Mouse (Mus musculus): ENCODE data around the gene Ncoa5.

The Ncoa5 gene

DNA sequence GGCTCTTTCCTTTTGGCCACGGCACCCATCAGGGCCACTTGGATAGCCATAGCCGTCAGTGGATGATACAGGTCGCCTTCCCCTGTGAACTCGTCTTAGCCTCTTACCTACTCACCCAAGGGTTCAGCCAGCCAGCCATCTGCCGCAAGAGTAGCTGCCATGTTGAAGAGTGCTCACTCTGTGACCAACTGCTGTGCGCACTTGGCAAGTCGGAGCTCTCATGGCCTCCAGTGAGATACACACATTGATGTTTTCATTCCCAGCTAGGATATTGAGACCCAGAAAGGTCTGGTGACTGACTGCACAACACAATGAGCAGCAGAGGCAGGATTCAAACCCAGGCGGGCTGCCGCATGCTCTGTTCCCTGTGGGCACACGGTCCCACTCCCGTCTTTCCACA is 40.5 kb downstream of the Ncoa5 start:
- DNase-seq (ENCODE audit: low read depth): no peak

- DNase-seq (ENCODE audit: low read depth): no peak
Measured at GRCm38 (mm10) chr2:164991808-164992207, 42.9 kb downstream of the Ncoa5 start.

GRCm38 (mm10) chr2:164991111-164991510 is 43.6 kb downstream of the Ncoa5 start:
- no peak for DNase-seq (ENCODE audit: low read depth)

- DNase-seq (ENCODE audit: low read depth): no peak
Measured at GRCm38 (mm10) chr2:164988777-164989176, 45.9 kb downstream of the Ncoa5 start.

- DNase-seq (ENCODE audit: low read depth): no peak
Measured at GRCm38 (mm10) chr2:164986371-164987027, 48.2 kb downstream of the Ncoa5 start.

DNA sequence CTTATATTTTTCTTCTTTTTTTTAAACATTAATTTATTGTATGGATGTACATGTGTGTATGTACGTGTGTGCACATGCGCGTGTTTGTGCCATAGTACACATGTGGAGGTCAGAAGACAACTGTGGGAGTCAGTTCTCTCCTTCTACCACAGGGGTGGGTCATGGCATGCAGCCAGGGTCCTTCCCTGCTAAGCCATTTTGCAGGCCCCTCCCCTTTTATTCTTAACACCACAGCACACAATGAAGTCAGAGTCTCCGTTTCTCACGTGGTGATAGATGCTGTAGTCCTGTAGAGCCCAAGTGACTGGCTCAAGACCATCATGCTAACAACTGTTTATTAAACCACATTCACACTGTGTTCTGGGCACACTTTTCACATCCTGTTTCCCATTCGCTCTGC is 48.7 kb downstream of the Ncoa5 start:
- DNase-seq (ENCODE audit: low read depth): no peak

GRCm38 (mm10) chr2:164979749-164980148 is 54.9 kb downstream of the Ncoa5 start:
- peak; percentile 75 for DNase-seq (ENCODE audit: low read depth)

DNA sequence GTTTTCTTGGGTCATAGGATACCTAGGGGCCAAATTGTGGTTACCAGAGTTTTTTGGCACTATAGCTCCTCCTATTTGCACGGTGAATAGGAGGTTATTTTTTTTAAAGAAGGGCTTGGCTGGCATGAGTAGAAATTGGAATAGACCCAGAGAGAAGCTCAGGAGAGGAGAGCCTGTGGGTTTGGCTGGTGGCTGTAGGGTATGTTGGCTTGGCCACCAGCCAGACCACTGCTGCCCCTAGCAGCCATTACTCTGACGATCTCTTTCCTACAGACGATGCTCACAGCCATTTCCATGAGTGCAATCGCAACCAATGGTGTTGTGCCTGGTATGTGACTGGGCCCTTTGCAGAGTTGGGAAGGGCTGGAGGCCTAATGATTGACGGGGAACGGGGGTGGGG is 59.1 kb downstream of the Ncoa5 start:
- peak; percentile 84 for DNase-seq (ENCODE audit: low read depth)

DNA sequence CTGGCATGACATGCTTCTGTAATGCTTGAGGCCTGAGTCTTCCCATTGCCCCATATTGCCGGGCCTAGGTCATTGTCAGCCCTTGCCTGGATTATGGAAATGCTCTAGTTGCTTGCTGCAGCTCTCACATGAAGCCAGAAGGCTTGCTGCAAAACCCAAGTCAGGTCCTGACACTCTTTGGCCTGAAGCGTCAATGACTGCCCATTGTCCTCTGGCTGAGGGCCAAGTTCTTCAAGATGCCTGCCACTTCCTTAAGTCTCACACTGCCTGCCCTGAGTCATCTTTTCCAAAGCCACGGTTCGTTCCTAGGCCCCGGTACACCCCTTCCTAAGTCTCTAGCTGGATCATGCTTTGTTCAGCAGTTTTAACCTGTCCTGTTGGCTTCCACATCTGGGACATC is 62.0 kb downstream of the Ncoa5 start:
- peak; percentile 96 for DNase-seq (ENCODE audit: low read depth)

DNA sequence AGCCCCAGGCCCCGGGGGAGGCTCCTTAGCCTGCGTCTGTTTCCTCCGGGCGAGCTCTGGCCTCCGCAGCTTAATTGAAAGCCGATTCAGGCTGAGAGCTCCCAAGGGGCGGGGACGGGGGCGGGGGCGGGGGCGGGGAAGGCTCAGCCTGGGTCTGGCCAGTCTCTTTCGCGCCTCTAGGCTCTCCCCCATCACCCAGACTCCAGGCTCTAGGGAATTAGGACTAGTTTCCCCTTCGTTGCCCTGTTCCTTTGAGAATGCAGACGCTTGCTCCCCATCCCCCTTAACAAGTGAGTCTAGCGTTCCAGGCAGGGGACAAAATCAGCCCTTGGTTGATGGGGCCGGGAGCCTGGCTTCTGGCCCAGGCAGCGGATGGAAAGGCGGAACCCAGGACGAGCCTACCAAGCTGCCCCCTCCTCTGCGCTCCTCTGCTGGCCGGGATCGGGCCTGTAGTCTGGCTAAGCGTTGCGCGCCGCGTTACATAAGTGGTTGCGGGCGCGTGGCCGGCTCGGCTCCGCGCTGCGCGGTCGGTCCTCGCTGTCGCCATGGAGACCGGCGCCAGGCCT is 64.0 kb downstream of the Ncoa5 start:
- DNase-seq (ENCODE audit: low read depth): no peak

GRCm38 (mm10) chr2:164969348-164969781 is 65.3 kb downstream of the Ncoa5 start:
- DNase-seq (ENCODE audit: low read depth): no peak

GRCm38 (mm10) chr2:164968451-164968851 is 66.2 kb downstream of the Ncoa5 start:
- DNase-seq (ENCODE audit: low read depth): no peak

DNA sequence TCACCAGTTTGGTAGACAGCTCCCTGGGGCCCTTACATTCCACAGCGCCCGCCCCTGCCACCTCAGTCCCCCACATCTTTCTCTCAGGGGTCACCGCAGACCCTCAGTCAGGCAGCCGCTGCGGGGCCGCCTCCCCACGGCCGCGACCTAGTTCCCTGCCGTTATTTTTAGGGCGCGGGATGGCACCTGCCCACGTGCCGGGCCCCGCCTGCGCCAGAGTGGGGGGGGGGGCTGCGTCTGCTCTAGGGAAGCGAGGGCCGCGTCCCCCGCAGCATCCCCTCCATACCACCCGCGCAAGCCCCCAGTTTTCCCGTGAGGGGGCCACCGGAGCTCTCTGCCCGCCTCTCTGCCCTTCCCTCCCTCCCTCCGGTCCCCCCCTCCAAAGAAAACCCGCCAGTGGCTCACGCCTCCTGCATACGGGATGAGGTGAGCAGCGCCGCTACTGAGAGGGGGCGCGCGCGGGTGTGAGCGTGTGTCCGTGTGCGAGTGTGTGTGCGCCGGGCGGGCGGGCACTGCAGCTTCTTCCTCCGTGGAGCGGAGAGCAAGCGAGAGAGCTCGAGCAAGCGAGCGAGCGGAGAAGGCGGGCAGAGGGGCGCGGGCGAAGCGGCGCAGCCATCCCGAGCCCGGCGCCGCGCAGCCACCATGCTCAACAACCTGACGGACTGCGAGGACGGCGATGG is 66.8 kb downstream of the Ncoa5 start:
- no peak for DNase-seq (ENCODE audit: low read depth)

GRCm38 (mm10) chr2:164967193-164967592 is 67.5 kb downstream of the Ncoa5 start:
- DNase-seq (ENCODE audit: low read depth): no peak

DNA sequence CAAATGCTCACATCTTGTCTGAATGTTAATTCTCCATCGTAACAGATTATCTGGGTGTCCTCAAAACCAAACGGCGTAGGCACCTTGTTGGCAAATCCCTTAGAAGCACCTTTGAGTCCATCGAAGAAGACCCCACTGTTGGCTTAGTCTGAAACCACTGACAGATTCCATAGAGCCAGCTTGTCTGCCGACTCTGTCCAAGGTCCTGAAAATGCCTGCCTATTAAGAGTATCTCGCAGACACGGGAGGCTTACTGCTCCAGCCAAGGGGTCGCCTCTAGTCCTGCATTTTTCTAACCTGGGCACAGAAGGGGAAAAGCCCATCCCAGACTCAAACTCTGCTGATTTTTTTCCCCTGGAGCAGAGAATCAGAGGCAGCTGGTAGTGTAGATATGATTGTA is 68.3 kb downstream of the Ncoa5 start:
- peak; percentile 62 for DNase-seq (ENCODE audit: low read depth)

GRCm38 (mm10) chr2:164964981-164965380 is 69.7 kb downstream of the Ncoa5 start:
- DNase-seq (ENCODE audit: low read depth): no peak

DNA sequence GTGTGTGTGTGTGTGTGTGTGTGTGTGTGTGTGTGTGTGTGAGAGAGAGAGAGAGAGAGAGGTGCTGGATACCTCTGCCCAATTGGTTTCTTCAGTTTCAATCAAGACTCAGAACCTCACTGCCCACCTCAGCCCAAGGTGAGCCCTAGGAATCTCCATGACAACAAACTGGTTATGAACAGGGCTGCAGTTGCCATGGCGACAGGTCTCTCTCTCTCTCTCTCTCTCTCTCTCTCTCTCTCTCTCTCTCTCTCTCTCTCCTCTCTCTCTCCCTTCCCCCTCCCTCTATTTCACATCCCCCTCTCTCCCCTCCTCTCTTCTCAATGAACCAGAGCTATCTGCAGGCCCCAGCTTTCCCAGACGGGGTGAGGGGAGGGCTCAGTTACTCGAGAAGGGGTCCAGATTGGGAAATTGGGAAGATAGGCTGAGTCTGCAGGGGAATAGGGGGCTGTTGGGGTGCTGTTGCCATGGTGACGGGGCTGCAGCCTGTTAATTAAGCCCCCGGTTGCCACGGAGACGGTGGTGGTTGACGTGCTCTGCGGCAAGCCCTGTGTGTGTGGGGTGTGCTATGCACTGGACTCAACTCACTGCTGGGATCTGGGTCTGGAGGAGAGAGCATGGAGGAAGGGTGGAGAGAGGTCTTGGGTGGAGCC is 70.3 kb downstream of the Ncoa5 start:
- no peak for DNase-seq (ENCODE audit: low read depth)

GRCm38 (mm10) chr2:164962183-164962580 is 72.5 kb downstream of the Ncoa5 start:
- DNase-seq (ENCODE audit: low read depth): no peak

GRCm38 (mm10) chr2:164961506-164962182 is 73.0 kb downstream of the Ncoa5 start:
- peak; percentile 88 for DNase-seq (ENCODE audit: low read depth)

DNA sequence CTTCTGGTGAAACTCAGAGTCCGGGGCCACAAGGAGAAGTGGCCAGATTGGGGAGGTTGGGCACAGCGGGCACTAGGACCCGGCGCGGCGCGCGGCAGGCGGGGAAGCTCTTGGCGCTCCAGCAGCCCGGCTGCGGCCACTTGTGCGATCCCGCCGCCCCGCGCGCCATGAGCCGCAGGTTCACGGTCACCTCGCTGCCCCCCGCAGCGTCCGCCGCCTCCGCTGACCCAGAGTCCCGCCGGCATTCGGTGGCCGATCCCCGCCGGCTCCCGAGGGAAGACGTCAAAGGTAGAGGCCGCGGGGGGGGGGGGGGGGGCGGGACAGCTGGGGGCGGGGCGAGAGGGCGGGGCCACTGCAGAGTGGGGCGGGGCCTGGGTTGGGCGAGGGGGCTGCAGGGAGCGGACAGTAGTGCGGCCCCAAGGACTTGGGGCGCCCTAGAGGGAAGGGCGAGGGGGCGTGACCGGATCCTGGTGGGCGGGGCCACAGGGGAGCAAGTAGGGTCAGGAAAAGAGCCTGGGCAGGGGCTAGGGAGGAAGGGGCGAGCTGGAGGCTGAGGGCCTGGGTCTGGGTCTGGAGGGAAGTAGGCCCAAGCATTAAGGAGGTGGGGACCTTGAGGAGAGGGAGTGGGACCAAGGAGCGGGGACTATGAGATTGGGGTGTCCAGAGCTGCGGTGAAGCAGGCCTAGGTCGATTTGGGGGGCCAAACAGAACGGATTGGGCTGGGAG is 73.8 kb downstream of the Ncoa5 start, which contains the start of gene Slc12a5:
Gene Slc12a5 (plus strand): TSS at position 87 of the 726 bp plus-strand sequence.
- peak; percentile 74 for DNase-seq (ENCODE audit: low read depth)

DNA sequence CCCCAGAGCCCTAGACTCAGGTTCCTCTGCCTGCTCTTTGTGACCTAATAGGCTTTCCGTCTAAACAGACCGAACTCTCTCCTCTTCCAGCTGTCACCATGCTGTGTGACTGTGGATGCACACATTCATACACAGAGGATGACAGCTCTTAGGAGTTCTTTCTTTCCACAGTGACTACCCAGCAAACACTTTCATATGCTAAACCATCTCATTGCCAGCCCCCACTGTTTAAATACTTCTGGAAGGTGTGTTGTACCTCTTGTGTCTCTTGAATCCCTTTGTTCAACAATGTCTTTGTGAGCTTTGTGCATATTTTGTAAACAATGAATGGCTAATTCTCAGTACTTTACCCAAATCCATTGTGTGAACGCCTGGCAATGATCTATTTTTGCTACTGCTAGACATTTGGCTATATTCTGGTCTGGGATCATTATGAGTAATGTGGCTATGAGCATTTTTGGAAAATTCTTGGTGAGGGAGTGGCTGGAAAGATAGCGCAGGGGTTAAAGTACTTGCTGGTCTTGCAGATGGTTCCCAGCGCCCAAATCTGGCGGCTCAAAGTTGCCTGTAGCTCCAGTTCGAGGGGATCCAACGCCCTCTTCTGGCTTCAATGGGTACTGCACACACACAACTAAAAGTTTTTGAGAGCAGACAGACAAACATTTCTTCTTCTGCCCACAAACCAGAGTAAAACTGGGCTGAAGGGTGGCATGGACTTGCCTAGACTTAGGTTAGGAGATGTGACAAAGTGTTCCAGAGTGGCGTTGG is 76.9 kb downstream of the Ncoa5 start:
- no peak for DNase-seq (ENCODE audit: low read depth)

Measured in 416B (cell line).